Mouse (Mus musculus): ENCODE results near the gene Pde4c.

- TF ChIP-seq CHD2 (IDR thresholded peaks at IDR 0.05; ENCODE audit: low read depth, low read length): no peak
- TF ChIP-seq ZC3H11A (IDR thresholded peaks at IDR 0.05; ENCODE audit: borderline replicate concordance, low read depth, low read length): no peak
- no peak for TF ChIP-seq ZNF384 (IDR thresholded peaks at IDR 0.05; ENCODE audit: low read depth, low read length)
- no peak for TF ChIP-seq HCFC1 (IDR thresholded peaks at IDR 0.05; ENCODE audit: borderline replicate concordance, insufficient read depth, low read length)
These were observed 35.4 kb downstream of the Pde4c start for GRCm38 (mm10) chr8:70758616-70759561.

Measured in ES-E14 (cell line).